Mouse (Mus musculus): Measurements from ENCODE around the gene Tnf.

The Tnf gene

DNA sequence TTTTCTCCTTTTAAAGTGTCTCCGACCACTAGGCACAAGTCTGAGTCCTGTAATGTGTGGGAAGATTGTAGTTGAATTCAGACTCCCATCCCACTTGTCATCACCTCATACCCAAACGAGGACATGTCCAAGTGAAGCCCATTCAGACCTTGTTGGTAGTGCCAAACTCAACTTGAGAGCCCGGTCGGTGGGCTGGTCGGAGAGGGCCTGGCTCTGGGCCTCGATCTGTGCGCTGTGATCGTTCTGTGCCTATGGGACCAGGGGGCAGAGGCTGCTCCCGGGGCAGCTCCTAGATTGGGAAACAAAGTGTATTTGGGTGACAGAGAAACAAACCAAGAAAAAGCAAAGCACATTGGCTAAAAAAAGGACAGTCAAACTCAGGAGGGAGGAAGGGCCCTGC is 48.7 kb downstream of the Tnf start:
- no peak for DNase-seq (ENCODE audit: low spot score)

DNA sequence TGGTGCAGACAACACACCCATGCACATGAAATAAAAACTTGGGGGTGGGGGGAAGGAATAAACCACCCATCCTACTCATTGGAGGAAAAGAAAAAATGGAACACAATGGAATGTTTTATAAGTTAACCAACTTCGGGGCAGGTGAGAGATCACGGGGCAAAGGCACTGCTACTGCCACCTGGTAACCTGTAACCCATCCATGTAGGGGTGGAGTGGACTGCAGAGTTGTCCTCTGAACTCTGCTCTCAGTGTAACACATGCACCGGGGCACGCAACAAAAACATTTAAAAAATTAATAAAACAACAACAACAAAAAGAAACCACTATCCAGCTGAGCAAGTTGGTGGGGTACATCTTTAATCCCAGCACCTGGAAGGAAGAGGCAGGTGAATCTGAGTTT is 49.7 kb downstream of the Tnf start:
- no peak for DNase-seq (ENCODE audit: low spot score)

Data from left cerebral cortex, adult 11 months (tissue).